Mouse (Mus musculus) liver, postnatal 0 days (tissue): Measurements from ENCODE around the gene Igf2bp3. TPM values are rescaled to one million over a fixed set of nuclear protein-coding genes. Genes with fewer than 3 reads are reported as not detected.
A peak's percentile ranks its signal among the peaks of the same experiment; 100 is the strongest.

Experiments used
- ATAC-seq: fragments of 200-750 bp; cut with Nextera tagmentation; 2 replicates; pipeline ENCODE4 v1.8.0; 2017; ENCODE audit warnings: mild to moderate bottlenecking, moderate library complexity
- DNase-seq: peaks from one replicate; pipeline ENCODE4 v3.0.0-alpha.2; 2016
- H3K27ac ChIP-seq: fragments of 300-500 bp; sonication (generic); 2 replicates; pipeline ENCODE4 v1.5.1; 2014; ENCODE audit warnings: antibody characterized with exemption, moderate library complexity, mild to moderate bottlenecking, low read depth
- H3K27me3 ChIP-seq: fragments of 300-500 bp; sonication (generic); 2 replicates; pipeline ENCODE4 v1.6.1; 2014; ENCODE audit warnings: low read length, control low read depth, mixed read lengths; ENCODE audit not compliant: insufficient read depth
- H3K36me3 ChIP-seq: fragments of 300-500 bp; sonication (generic); replicated peaks from 2 replicates; pipeline ENCODE4 v1.6.1; 2014; ENCODE audit warnings: mild to moderate bottlenecking, control low read depth, low read length, moderate library complexity, mixed read lengths; ENCODE audit not compliant: insufficient read depth
- H3K4me1 ChIP-seq: fragments of 300-500 bp; sonication (generic); 2 replicates; pipeline ENCODE4 v1.6.1; 2014; ENCODE audit warnings: antibody characterized with exemption, mild to moderate bottlenecking, control low read depth; ENCODE audit not compliant: insufficient read depth
- H3K4me2 ChIP-seq: fragments of 300-500 bp; sonication (generic); 2 replicates; pipeline ENCODE4 v1.6.1; 2014; ENCODE audit warnings: low read depth, mild to moderate bottlenecking, low read length, moderate library complexity, mixed read lengths
- H3K4me3 ChIP-seq: fragments of 300-500 bp; sonication (generic); 2 replicates; pipeline ENCODE4 v1.5.1; 2014; ENCODE audit warnings: low read depth, low read length
- H3K9ac ChIP-seq: fragments of 300-500 bp; sonication (generic); replicated peaks from 2 replicates; pipeline ENCODE4 v1.6.1; 2014; ENCODE audit warnings: mild to moderate bottlenecking, moderate library complexity
- H3K9me3 ChIP-seq: fragments of 300-500 bp; sonication (generic); 2 replicates; pipeline ENCODE4 v1.6.1; 2016; ENCODE audit warnings: mild to moderate bottlenecking, control low read depth, low read length, mixed read lengths
- CTCF ChIP-seq: sonication (generic); IDR thresholded peaks from 2 replicates; pipeline ENCODE4 v1.5.1; 2016; ENCODE audit warnings: antibody characterized with exemption, low read depth
- EP300 ChIP-seq: IDR thresholded peaks from 2 replicates; pipeline ENCODE4 v1.6.1; 2016; ENCODE audit warnings: antibody characterized with exemption, low read depth, mild to moderate bottlenecking
- WGBS: fragments of 180-500 bp; shearing (Covaris S2); extraction: QIAGEN DNeasy Blood & Tissue Kit; methylation state at CpG from one replicate; pipeline ENCODE4 v1.1.7; 2014; ENCODE audit not compliant: insufficient replicate concordance; 5-methylcytosine and 5-hydroxymethylcytosine counted together
- polyA plus RNA-seq: library from polyadenylated mRNA; unstranded; fragments of >200 nt; fragmentation: Nextera tagmentation; extraction: Ambion mirVana; gene quantifications from 2 replicates; pipeline ENCODE4 v1.2.1, GENCODE M21; 2015

Igf2bp3 gene
- polyA plus RNA-seq, 1 experiment from 2014 or later, result 31.3 TPM

- DNase-seq (no peak), ATAC-seq (no peak)
- Histone ChIP-seq H3K27ac (no peak overlapping the region), H3K27me3 (no peaks in the 10 kb centered on the region), H3K4me3 (no peak overlapping the region), H3K36me3 (no peaks in the 10 kb centered on the region), H3K4me1 (0 out of 2 replicates have a peak, but pooled peaks cover 3% of the 10 kb centered on the region), H3K9me3 (no peaks in the 10 kb centered on the region), H3K4me2 (no peak overlapping the region), H3K9ac (no peak overlapping the region)
- TF ChIP-seq EP300 (no peak), CTCF (no peak)
- 84% methylated on average over 10 of the region's 10 CpGs for WGBS
Observed at GRCm38 (mm10) chr6:49048395-49048794, 166.4 kb downstream of the Igf2bp3 start.

- TF ChIP-seq CTCF, result no peak
- TF ChIP-seq EP300, result no peak
- Histone ChIP-seq H3K4me3 (no peak overlapping the region), H3K36me3 (no peaks in the 10 kb centered on the region), H3K4me2 (no peak overlapping the region), H3K27me3 (no peaks in the 10 kb centered on the region), H3K9ac (no peak overlapping the region), H3K27ac (no peak overlapping the region), H3K4me1 (0 out of 2 replicates have a peak, but pooled peaks cover 3% of the 10 kb centered on the region), H3K9me3 (no peaks in the 10 kb centered on the region)
- 66% methylated on average over 10 of the region's 10 CpGs for WGBS
- no peak for DNase-seq
- ATAC-seq, result no peak
Observed at GRCm38 (mm10) chr6:49047848-49048247, 166.9 kb downstream of the Igf2bp3 start.

DNA sequence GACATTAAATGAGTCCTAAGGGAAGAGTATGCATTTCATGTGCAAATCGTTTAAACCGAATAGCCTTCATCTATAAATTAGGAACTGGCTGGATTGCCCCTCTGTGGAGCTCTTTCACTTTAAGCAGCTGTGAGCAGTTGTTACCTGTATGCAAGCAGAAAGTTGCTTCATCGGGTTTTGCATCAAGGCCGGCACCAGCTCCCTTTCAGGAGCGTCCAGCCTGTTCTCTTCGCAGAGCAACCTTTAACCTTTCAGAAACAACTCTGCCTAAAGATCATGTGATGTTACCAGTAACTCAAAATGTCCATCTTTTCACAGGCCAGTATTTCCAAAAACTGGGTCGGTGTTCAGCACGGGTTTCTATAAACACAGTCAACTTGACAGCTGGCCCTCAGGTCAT lies 167.8 kb downstream of the Igf2bp3 start:
- Histone ChIP-seq H3K27ac (no peak overlapping the region), H3K4me3 (no peak overlapping the region), H3K4me2 (no peak overlapping the region), H3K27me3 (no peaks in the 10 kb centered on the region), H3K9me3 (no peaks in the 10 kb centered on the region), H3K4me1 (0 out of 2 replicates have a peak, but pooled peaks cover 3% of the 10 kb centered on the region), H3K36me3 (no peaks in the 10 kb centered on the region), H3K9ac (no peak overlapping the region)
- WGBS, result 65% methylated on average over 8 of the region's 8 CpGs
- TF ChIP-seq CTCF, result no peak
- no peak for TF ChIP-seq EP300
- no peak for DNase-seq
- ATAC-seq, result peak; percentile 82

DNA sequence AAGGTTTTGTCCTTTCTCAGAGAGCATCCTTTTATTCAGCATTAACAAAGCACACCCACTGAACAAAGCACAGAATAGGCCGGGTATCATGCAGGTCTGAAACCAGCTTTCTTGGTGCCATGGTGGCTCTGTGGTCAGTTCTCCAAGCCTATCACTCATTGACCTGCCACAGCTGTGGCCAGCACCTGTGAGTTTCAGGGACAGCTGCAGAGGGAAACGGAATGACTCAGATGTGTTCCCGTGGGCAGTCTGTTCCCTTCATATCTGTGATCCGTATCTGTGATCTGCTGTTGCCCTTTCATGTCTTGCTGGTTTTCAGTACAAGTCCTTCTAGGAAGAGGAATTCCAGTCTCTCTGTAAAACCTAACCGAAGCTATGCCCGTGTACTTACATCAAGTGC lies 168.3 kb downstream of the Igf2bp3 start:
- Histone ChIP-seq H3K9me3 (no peaks in the 10 kb centered on the region), H3K36me3 (no peaks in the 10 kb centered on the region), H3K27me3 (no peaks in the 10 kb centered on the region), H3K4me3 (no peak overlapping the region), H3K4me1 (0 out of 2 replicates have a peak, but pooled peaks cover 3% of the 10 kb centered on the region), H3K27ac (no peak overlapping the region), H3K9ac (no peak overlapping the region), H3K4me2 (no peak overlapping the region)
- 59% methylated on average over 6 of the region's 6 CpGs for WGBS
- no peak for DNase-seq
- TF ChIP-seq EP300, result no peak
- TF ChIP-seq CTCF, result no peak
- peak; percentile 33; the same call in 1 of the 2 replicates for ATAC-seq

GRCm38 (mm10) chr6:49039470-49040180 lies 175.1 kb downstream of the Igf2bp3 start:
- Histone ChIP-seq H3K27ac (no peak overlapping the region), H3K36me3 (no peaks in the 10 kb centered on the region), H3K9ac (peak overlapping the region; percentile 46; the same call in 1 of the 2 replicates), H3K4me2 (peak overlapping the region; percentile 65), H3K27me3 (0 out of 2 replicates have a peak, but pooled peaks cover 8% of the 10 kb centered on the region), H3K9me3 (no peaks in the 10 kb centered on the region), H3K4me3 (peak overlapping the region; percentile 33), H3K4me1 (peaks cover 6% of the 10 kb centered on the region; the same call in 1 of the 2 replicates)
- TF ChIP-seq CTCF (peak; percentile 75), EP300 (no peak)
- 11% methylated on average over 18 of the region's 18 CpGs for WGBS
- peak; percentile 75 for DNase-seq
- ATAC-seq, result peak; percentile 55; the same call in 1 of the 2 replicates

DNA sequence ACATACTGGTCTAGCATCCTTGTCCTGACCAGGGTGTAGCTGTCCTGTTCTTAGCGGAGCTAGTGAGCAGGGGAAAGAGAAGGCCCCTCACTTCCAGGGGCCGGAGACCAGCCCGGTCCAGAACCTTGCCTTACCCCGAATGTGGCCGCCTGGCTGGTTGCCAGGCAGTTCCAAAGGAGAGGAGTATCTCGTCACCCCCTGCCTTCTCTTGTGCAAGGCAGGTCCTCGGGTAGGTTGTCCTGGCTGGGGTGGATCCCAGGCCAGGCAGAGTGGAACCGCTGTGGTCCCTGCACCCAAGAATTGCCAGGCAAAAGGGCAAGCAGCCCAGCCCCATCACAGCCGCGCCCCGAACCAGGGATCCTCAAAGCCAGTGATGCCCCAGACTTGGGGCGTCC lies 177.5 kb downstream of the Igf2bp3 start:
- no peak overlapping the region for H3K27ac ChIP-seq
- ATAC-seq (no peak), DNase-seq (no peak)
- WGBS, result 62% methylated on average over 12 of the region's 12 CpGs
- H3K4me2 ChIP-seq, result 0 out of 2 replicates have a peak overlapping the region, but pooled peaks have one; percentile 58
- H3K9ac ChIP-seq, result no peak overlapping the region
- no peak for TF ChIP-seq EP300
- TF ChIP-seq CTCF, result no peak
- H3K4me3 ChIP-seq, result no peak overlapping the region
- H3K9me3 ChIP-seq, result no peaks in the 10 kb centered on the region
- 0 out of 2 replicates have a peak, but pooled peaks cover 8% of the 10 kb centered on the region for H3K27me3 ChIP-seq
- peaks cover 6% of the 10 kb centered on the region; the same call in 1 of the 2 replicates for H3K4me1 ChIP-seq
- no peaks in the 10 kb centered on the region for H3K36me3 ChIP-seq
